Mouse (Mus musculus): ENCODE data around the gene Syt3. TPM values are rescaled to one million over a fixed set of nuclear protein-coding genes. Genes with fewer than 3 reads are reported as not detected.

Gene Syt3
- polyA plus RNA-seq, 1 experiment from 2014 or later: 0.70 TPM

GRCm38 (mm10) chr7:44392341-44392740, 8.4 kb downstream of the Syt3 start:
- Histone ChIP-seq H3K4me1 (ENCODE audit: control insufficient read depth, insufficient read depth, low read length) (no peaks in the 10 kb centered on the region), H3K27ac (ENCODE audit: low read length) (no peak overlapping the region), H3K4me2 (ENCODE audit: low read depth, low read length) (no peak overlapping the region), H3K9me3 (replicated peaks; ENCODE audit: control insufficient read depth, low read length) (no peaks in the 10 kb centered on the region), H3K4me3 (ENCODE audit: low read length) (no peak overlapping the region), H3K9ac (ENCODE audit: low read length) (no peak overlapping the region), H3K27me3 (ENCODE audit: control insufficient read depth, insufficient read depth, low read length) (peaks cover 3% of the 10 kb centered on the region; the same call in 1 of the 2 replicates), H3K36me3 (ENCODE audit: control insufficient read depth, insufficient read depth) (no peaks in the 10 kb centered on the region)
- no peak for ATAC-seq (replicated peaks; ENCODE audit: extremely low read depth, insufficient read depth, low FRiP score)
- 85% methylated on average over 14 of the region's 14 CpGs for WGBS

GRCm38 (mm10) chr7:44393284-44393683, 9.4 kb downstream of the Syt3 start:
- no peak overlapping the region for H3K9ac ChIP-seq (ENCODE audit: low read length)
- WGBS: 87% methylated on average over 17 of the region's 17 CpGs
- H3K9me3 ChIP-seq (replicated peaks; ENCODE audit: control insufficient read depth, low read length): no peaks in the 10 kb centered on the region
- no peaks in the 10 kb centered on the region for H3K36me3 ChIP-seq (ENCODE audit: control insufficient read depth, insufficient read depth)
- ATAC-seq (replicated peaks; ENCODE audit: extremely low read depth, insufficient read depth, low FRiP score): no peak
- H3K27me3 ChIP-seq (ENCODE audit: control insufficient read depth, insufficient read depth, low read length): no peaks in the 10 kb centered on the region
- no peak overlapping the region for H3K4me2 ChIP-seq (ENCODE audit: low read depth, low read length)
- H3K4me1 ChIP-seq (ENCODE audit: control insufficient read depth, insufficient read depth, low read length): no peaks in the 10 kb centered on the region
- no peak overlapping the region for H3K4me3 ChIP-seq (ENCODE audit: low read length)
- no peak overlapping the region for H3K27ac ChIP-seq (ENCODE audit: low read length)

DNA sequence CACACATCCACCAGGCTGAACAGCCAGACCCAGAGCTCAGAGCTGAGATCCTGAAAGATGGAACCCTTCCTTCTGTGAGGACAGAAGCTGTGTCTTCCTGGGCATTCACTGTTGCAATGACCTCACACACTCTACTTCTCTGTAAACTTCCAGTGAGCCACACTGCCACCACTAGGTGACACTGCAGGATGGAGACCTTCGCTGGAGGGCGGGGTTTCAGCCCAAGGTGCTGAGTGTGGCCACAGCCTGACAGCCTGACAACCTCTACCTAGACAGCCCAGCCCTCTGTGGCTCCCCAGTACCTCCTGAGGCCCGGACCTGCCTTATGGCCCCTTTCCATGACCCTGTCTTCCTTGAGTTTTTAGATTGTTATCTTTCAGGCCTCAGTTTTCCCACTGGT, 14.7 kb downstream of the Syt3 start:
- Histone ChIP-seq H3K4me2 (ENCODE audit: low read depth, low read length) (no peak overlapping the region), H3K4me3 (ENCODE audit: low read length) (no peak overlapping the region), H3K36me3 (ENCODE audit: control insufficient read depth, insufficient read depth) (no peaks in the 10 kb centered on the region), H3K9ac (ENCODE audit: low read length) (no peak overlapping the region), H3K27ac (ENCODE audit: low read length) (no peak overlapping the region), H3K4me1 (ENCODE audit: control insufficient read depth, insufficient read depth, low read length) (no peaks in the 10 kb centered on the region), H3K27me3 (ENCODE audit: control insufficient read depth, insufficient read depth, low read length) (no peaks in the 10 kb centered on the region; the same call in 1 of the 2 replicates), H3K9me3 (replicated peaks; ENCODE audit: control insufficient read depth, low read length) (no peaks in the 10 kb centered on the region)
- WGBS: 7% methylated on average over 3 of the region's 3 CpGs
- ATAC-seq (replicated peaks; ENCODE audit: extremely low read depth, insufficient read depth, low FRiP score): peak; percentile 71

- Histone ChIP-seq H3K9ac (ENCODE audit: low read length) (no peak overlapping the region), H3K27ac (ENCODE audit: low read length) (no peak overlapping the region), H3K4me2 (ENCODE audit: low read depth, low read length) (no peak overlapping the region), H3K4me1 (ENCODE audit: control insufficient read depth, insufficient read depth, low read length) (no peaks in the 10 kb centered on the region), H3K36me3 (ENCODE audit: control insufficient read depth, insufficient read depth) (no peaks in the 10 kb centered on the region), H3K9me3 (replicated peaks; ENCODE audit: control insufficient read depth, low read length) (no peaks in the 10 kb centered on the region), H3K27me3 (ENCODE audit: control insufficient read depth, insufficient read depth, low read length) (no peaks in the 10 kb centered on the region; the same call in 1 of the 2 replicates), H3K4me3 (ENCODE audit: low read length) (no peak overlapping the region)
- 61% methylated on average over 6 of the region's 6 CpGs for WGBS
- no peak for ATAC-seq (replicated peaks; ENCODE audit: extremely low read depth, insufficient read depth, low FRiP score)
These were observed 17.8 kb downstream of the Syt3 start for GRCm38 (mm10) chr7:44401673-44402072.

- H3K9ac ChIP-seq (ENCODE audit: low read length): peak overlapping the region; percentile 53; the same call in 1 of the 2 replicates
- 3% methylated on average over 27 of the region's 27 CpGs for WGBS
- peak; percentile 95 for ATAC-seq (replicated peaks; ENCODE audit: extremely low read depth, insufficient read depth, low FRiP score)
- no peaks in the 10 kb centered on the region for H3K27me3 ChIP-seq (ENCODE audit: control insufficient read depth, insufficient read depth, low read length)
- H3K4me3 ChIP-seq (ENCODE audit: low read length): peak overlapping the region; percentile 55
- H3K4me1 ChIP-seq (ENCODE audit: control insufficient read depth, insufficient read depth, low read length): no peaks in the 10 kb centered on the region
- H3K27ac ChIP-seq (ENCODE audit: low read length): peak overlapping the region; percentile 58; the same call in 1 of the 2 replicates
- no peaks in the 10 kb centered on the region for H3K9me3 ChIP-seq (replicated peaks; ENCODE audit: control insufficient read depth, low read length)
- no peaks in the 10 kb centered on the region for H3K36me3 ChIP-seq (ENCODE audit: control insufficient read depth, insufficient read depth)
- H3K4me2 ChIP-seq (ENCODE audit: low read depth, low read length): peak overlapping the region; percentile 69
These were observed 21.6 kb downstream of the Syt3 start for GRCm38 (mm10) chr7:44405346-44406014.

GRCm38 (mm10) chr7:44406015-44406355, 22.1 kb downstream of the Syt3 start:
- ATAC-seq (replicated peaks; ENCODE audit: extremely low read depth, insufficient read depth, low FRiP score): no peak
- WGBS: under 1% methylated on average over 5 of the region's 5 CpGs
- H3K27ac ChIP-seq (ENCODE audit: low read length): no peak overlapping the region
- peak overlapping the region; percentile 69 for H3K4me2 ChIP-seq (ENCODE audit: low read depth, low read length)
- no peaks in the 10 kb centered on the region for H3K9me3 ChIP-seq (replicated peaks; ENCODE audit: control insufficient read depth, low read length)
- no peaks in the 10 kb centered on the region for H3K36me3 ChIP-seq (ENCODE audit: control insufficient read depth, insufficient read depth)
- H3K4me3 ChIP-seq (ENCODE audit: low read length): no peak overlapping the region
- no peaks in the 10 kb centered on the region for H3K4me1 ChIP-seq (ENCODE audit: control insufficient read depth, insufficient read depth, low read length)
- no peak overlapping the region for H3K9ac ChIP-seq (ENCODE audit: low read length)
- no peaks in the 10 kb centered on the region for H3K27me3 ChIP-seq (ENCODE audit: control insufficient read depth, insufficient read depth, low read length)

GRCm38 (mm10) chr7:44411144-44411543, 27.2 kb downstream of the Syt3 start:
- WGBS: 82% methylated on average over 4 of the region's 4 CpGs

DNA sequence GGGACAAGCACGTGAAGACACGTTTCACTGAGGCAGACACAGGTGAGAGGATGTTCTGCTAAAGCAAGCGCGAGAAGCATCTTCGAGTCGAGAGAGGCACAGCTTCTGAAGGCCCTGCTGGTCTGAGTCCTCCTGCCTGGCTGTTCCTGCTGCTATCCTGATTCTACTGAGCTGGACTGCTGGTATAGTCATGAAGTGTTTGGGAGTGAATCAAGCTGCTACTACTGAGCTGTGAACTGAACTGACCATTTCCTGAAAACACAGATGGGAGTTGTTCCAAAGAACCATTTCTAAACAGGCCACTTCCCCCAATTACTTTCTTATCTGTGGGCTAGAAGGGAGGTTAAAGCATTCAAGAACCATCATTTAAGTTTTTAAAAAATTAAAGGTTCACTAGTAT, 29.4 kb downstream of the Syt3 start:
- H3K4me3 ChIP-seq (ENCODE audit: low read length): no peak overlapping the region
- no peaks in the 10 kb centered on the region for H3K9me3 ChIP-seq (replicated peaks; ENCODE audit: control insufficient read depth, low read length)
- H3K4me2 ChIP-seq (ENCODE audit: low read depth, low read length): no peak overlapping the region
- no peak overlapping the region for H3K9ac ChIP-seq (ENCODE audit: low read length)
- H3K27ac ChIP-seq (ENCODE audit: low read length): no peak overlapping the region
- 73% methylated on average over 6 of the region's 6 CpGs for WGBS
- no peak for ATAC-seq (replicated peaks; ENCODE audit: extremely low read depth, insufficient read depth, low FRiP score)
- no peaks in the 10 kb centered on the region for H3K36me3 ChIP-seq (ENCODE audit: control insufficient read depth, insufficient read depth)
- H3K27me3 ChIP-seq (ENCODE audit: control insufficient read depth, insufficient read depth, low read length): no peaks in the 10 kb centered on the region
- no peaks in the 10 kb centered on the region for H3K4me1 ChIP-seq (ENCODE audit: control insufficient read depth, insufficient read depth, low read length)

More at GRCm38 (mm10) chr7:44411144-44411543, 27.2 kb downstream of the Syt3 start:
- Histone ChIP-seq H3K27me3 (ENCODE audit: control insufficient read depth, insufficient read depth, low read length) (no peaks in the 10 kb centered on the region), H3K9ac (ENCODE audit: low read length) (no peak overlapping the region), H3K4me1 (ENCODE audit: control insufficient read depth, insufficient read depth, low read length) (no peaks in the 10 kb centered on the region), H3K36me3 (ENCODE audit: control insufficient read depth, insufficient read depth) (no peaks in the 10 kb centered on the region), H3K4me2 (ENCODE audit: low read depth, low read length) (no peak overlapping the region), H3K9me3 (replicated peaks; ENCODE audit: control insufficient read depth, low read length) (no peaks in the 10 kb centered on the region), H3K4me3 (ENCODE audit: low read length) (no peak overlapping the region), H3K27ac (ENCODE audit: low read length) (no peak overlapping the region)
- no peak for ATAC-seq (replicated peaks; ENCODE audit: extremely low read depth, insufficient read depth, low FRiP score)

- Histone ChIP-seq H3K27me3 (ENCODE audit: control insufficient read depth, insufficient read depth, low read length) (peaks cover 51% of the 10 kb centered on the region), H3K4me3 (ENCODE audit: low read length) (no peak overlapping the region), H3K36me3 (ENCODE audit: control insufficient read depth, insufficient read depth) (no peaks in the 10 kb centered on the region), H3K9me3 (replicated peaks; ENCODE audit: control insufficient read depth, low read length) (no peaks in the 10 kb centered on the region), H3K27ac (ENCODE audit: low read length) (no peak overlapping the region), H3K4me1 (ENCODE audit: control insufficient read depth, insufficient read depth, low read length) (peaks cover 7% of the 10 kb centered on the region; the same call in 1 of the 2 replicates), H3K4me2 (ENCODE audit: low read depth, low read length) (no peak overlapping the region), H3K9ac (ENCODE audit: low read length) (no peak overlapping the region)
- no peak for ATAC-seq (replicated peaks; ENCODE audit: extremely low read depth, insufficient read depth, low FRiP score)
- WGBS: 14% methylated on average over 8 of the region's 8 CpGs
These were observed 43.8 kb downstream of the Syt3 start for GRCm38 (mm10) chr7:44427666-44428065.
